Mouse (Mus musculus): Measurements from ENCODE around the gene Efs. TPM values are rescaled to one million over a fixed set of nuclear protein-coding genes. Genes with fewer than 3 reads are reported as not detected.
"Not testable (repeated sequence)": the region's sequence is repeated elsewhere in the genome, so short reads cannot be mapped to it uniquely, and the experiment has no call there.

Gene Efs
- polyA plus RNA-seq, 1 experiment, result 13.4 TPM

- no peak for DNase-seq (ENCODE audit: extremely low spot score in 1 of 2, low spot score in 1 of 2)
These were observed 24.6 kb upstream of the Efs start for GRCm38 (mm10) chr14:54950493-54950892.

- no peak for DNase-seq (ENCODE audit: extremely low spot score in 1 of 2, low spot score in 1 of 2)
These were observed 22.9 kb upstream of the Efs start for GRCm38 (mm10) chr14:54948781-54949180.

- DNase-seq (ENCODE audit: extremely low spot score in 1 of 2, low spot score in 1 of 2), result not testable (repeated sequence)
These were observed 21.1 kb upstream of the Efs start for GRCm38 (mm10) chr14:54947008-54947407.

- DNase-seq (ENCODE audit: extremely low spot score in 1 of 2, low spot score in 1 of 2), result no peak
These were observed 20.2 kb upstream of the Efs start for GRCm38 (mm10) chr14:54945975-54946704.

GRCm38 (mm10) chr14:54944939-54945338 is 19.0 kb upstream of the Efs start:
- no peak for DNase-seq (ENCODE audit: extremely low spot score in 1 of 2, low spot score in 1 of 2)

GRCm38 (mm10) chr14:54943971-54944370 is 18.0 kb upstream of the Efs start:
- DNase-seq (ENCODE audit: extremely low spot score in 1 of 2, low spot score in 1 of 2), result no peak

- no peak for DNase-seq (ENCODE audit: extremely low spot score in 1 of 2, low spot score in 1 of 2)
These were observed 16.6 kb upstream of the Efs start for GRCm38 (mm10) chr14:54942479-54942878.

GRCm38 (mm10) chr14:54941024-54941978 is 15.4 kb upstream of the Efs start:
- DNase-seq (ENCODE audit: extremely low spot score in 1 of 2, low spot score in 1 of 2), result no peak

- DNase-seq (ENCODE audit: extremely low spot score in 1 of 2, low spot score in 1 of 2), result no peak
These were observed 14.2 kb upstream of the Efs start for GRCm38 (mm10) chr14:54940176-54940530.

GRCm38 (mm10) chr14:54939434-54940175 is 13.7 kb upstream of the Efs start:
- DNase-seq (ENCODE audit: extremely low spot score in 1 of 2, low spot score in 1 of 2), result peak in 1 of 2 experiments; percentile 76

- no peak for DNase-seq (ENCODE audit: extremely low spot score in 1 of 2, low spot score in 1 of 2)
These were observed 12.7 kb upstream of the Efs start for GRCm38 (mm10) chr14:54938431-54939219.

GRCm38 (mm10) chr14:54937361-54938182 is 11.6 kb upstream of the Efs start:
- DNase-seq (ENCODE audit: extremely low spot score in 1 of 2, low spot score in 1 of 2), result no peak

- no peak for DNase-seq (ENCODE audit: extremely low spot score in 1 of 2, low spot score in 1 of 2)
These were observed 10.9 kb upstream of the Efs start for GRCm38 (mm10) chr14:54936831-54937160.

GRCm38 (mm10) chr14:54935904-54936830 is 10.2 kb upstream of the Efs start, which contains the start of gene Cmtm5:
TSS of gene Cmtm5 (plus strand) at chr14:54936261.
- DNase-seq (ENCODE audit: extremely low spot score in 1 of 2, low spot score in 1 of 2), result peak; percentile 71 to 77

GRCm38 (mm10) chr14:54932645-54933150 is 6.8 kb upstream of the Efs start, which contains the start of gene Il25:
TSS of gene Il25 (plus strand) at chr14:54932695.
- no peak for DNase-seq (ENCODE audit: extremely low spot score in 1 of 2, low spot score in 1 of 2)

GRCm38 (mm10) chr14:54930431-54930830 is 4.5 kb upstream of the Efs start:
- no peak for DNase-seq (ENCODE audit: extremely low spot score in 1 of 2, low spot score in 1 of 2)

GRCm38 (mm10) chr14:54929801-54930200 is 3.9 kb upstream of the Efs start:
- no peak for DNase-seq (ENCODE audit: extremely low spot score in 1 of 2, low spot score in 1 of 2)

- DNase-seq (ENCODE audit: extremely low spot score in 1 of 2, low spot score in 1 of 2), result no peak
These were observed 1.4 kb upstream of the Efs start for GRCm38 (mm10) chr14:54927296-54927695.

All from frontal cortex, adult 2 months (tissue).